Mouse (Mus musculus): ENCODE measurements at regions not wholly inside any gene's neighbourhood (a gene's known extent, or its start where the extent isn't known, plus 50 kb on each side); places are given as distances from the start of the nearest gene placed in this dataset.

DNA sequence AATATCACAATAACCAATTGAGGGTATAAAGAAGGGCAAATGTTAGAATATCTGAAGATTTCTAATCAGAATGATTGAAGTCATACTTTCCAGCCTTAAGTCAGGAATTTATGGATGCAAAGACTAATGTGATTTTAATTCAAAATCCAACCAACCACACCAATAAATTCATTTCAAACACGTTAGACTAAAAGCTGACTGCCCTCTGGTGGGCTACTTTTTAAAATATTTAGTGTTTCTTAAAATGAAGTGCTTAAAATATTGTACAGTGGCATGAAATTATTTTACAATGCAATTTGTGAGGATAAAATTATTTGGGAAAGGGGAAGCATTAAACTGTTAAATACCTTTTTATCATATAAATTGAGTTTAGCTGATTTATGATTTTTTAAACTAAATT, 154.4 kb upstream of the Sp4 start:
- no peak overlapping the region for H3K4me3 ChIP-seq
- H3K27me3 ChIP-seq = peaks cover 22% of the 10 kb centered on the region
- H3K9ac ChIP-seq = no peak overlapping the region
- H3K9me3 ChIP-seq = no peaks in the 10 kb centered on the region
- no peaks in the 10 kb centered on the region for H3K36me3 ChIP-seq
- ATAC-seq (ENCODE audit: borderline replicate concordance, extremely low read depth, low FRiP score, low TSS enrichment) = no peak
- 15% methylated on average over 1 of the region's 1 CpGs for WGBS
- H3K4me2 ChIP-seq = no peak overlapping the region
- peaks cover 3% of the 10 kb centered on the region; the same call in 1 of the 2 replicates for H3K4me1 ChIP-seq
- H3K27ac ChIP-seq = no peak overlapping the region

DNA sequence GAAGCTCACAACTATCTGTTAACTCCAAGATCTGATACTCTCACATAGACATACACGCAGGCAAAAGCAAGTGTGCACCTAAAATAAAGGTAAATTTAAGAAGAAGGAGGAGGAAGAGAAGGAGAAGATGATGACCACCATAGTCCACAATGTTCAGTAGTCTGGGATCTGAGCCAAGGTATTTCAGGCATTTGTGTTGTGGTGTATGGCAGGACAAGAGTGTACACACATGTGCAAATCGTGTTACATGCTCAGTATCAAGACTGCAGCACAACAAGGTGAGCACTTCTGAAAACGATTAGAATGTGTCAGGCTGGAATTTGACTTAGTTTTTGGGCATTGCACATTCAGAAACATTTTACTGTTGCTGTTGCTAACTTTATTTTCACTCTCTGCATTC, 138.4 kb upstream of the Sp4 start:
- WGBS = 49% methylated on average over 3 of the region's 3 CpGs
- no peaks in the 10 kb centered on the region for H3K27me3 ChIP-seq
- no peaks in the 10 kb centered on the region for H3K9me3 ChIP-seq
- no peak overlapping the region for H3K27ac ChIP-seq
- ATAC-seq (ENCODE audit: borderline replicate concordance, extremely low read depth, low FRiP score, low TSS enrichment) = no peak
- no peak overlapping the region for H3K9ac ChIP-seq
- no peaks in the 10 kb centered on the region for H3K4me1 ChIP-seq
- H3K36me3 ChIP-seq = no peaks in the 10 kb centered on the region
- H3K4me3 ChIP-seq = no peak overlapping the region
- no peak overlapping the region for H3K4me2 ChIP-seq

DNA sequence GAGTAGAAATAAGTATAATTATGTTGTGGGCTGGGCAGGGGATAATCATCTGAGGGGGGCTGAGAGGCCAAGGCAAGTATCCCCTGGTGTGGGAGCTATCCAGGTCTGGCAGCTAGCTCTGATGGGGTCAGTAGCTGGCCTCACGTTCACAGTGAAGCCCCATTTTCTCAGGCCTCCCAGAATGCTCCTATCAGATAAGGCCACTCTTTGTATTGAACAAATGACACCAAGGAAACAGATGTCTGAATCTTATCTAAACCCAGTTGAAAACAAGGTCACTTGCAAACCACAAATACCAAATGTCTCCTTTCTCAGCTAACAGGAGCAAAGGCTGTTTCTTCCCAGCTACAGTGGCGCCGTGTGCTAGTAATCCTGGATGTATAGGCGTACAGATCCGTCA, 137.6 kb upstream of the Sp4 start:
- no peaks in the 10 kb centered on the region for H3K9me3 ChIP-seq

DNA sequence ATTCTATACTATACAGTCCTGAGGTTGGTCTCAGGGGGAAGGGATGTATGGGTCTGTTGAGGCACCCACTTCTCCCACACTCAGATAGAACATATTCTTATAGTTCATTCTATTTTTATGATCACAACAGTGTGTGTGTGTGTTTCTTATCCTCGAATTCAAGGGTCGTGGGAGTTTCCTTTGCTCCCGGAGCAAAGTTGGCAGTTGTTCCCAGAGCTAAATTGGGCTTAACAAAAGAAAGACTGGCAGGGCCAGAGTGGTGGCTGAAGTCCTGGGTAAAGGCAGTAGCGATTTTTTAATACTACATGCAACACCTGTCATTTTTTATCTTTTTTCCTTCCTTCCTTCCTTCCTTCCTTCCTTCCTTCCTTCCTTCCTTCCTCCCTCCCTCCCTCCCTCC, 131.5 kb upstream of the Sp4 start:
- Histone ChIP-seq H3K36me3 (no peaks in the 10 kb centered on the region), H3K9me3 (no peaks in the 10 kb centered on the region), H3K27ac (no peak overlapping the region), H3K4me3 (no peak overlapping the region), H3K4me2 (no peak overlapping the region), H3K9ac (no peak overlapping the region), H3K4me1 (no peaks in the 10 kb centered on the region), H3K27me3 (no peaks in the 10 kb centered on the region)
- 60% methylated on average over 4 of the region's 4 CpGs for WGBS
- no peak for ATAC-seq (ENCODE audit: borderline replicate concordance, extremely low read depth, low FRiP score, low TSS enrichment)

More for the DNA sequence above, 137.6 kb upstream of the Sp4 start:
- Histone ChIP-seq H3K4me2 (no peak overlapping the region), H3K4me3 (no peak overlapping the region), H3K27ac (no peak overlapping the region), H3K27me3 (no peaks in the 10 kb centered on the region), H3K9ac (no peak overlapping the region), H3K36me3 (no peaks in the 10 kb centered on the region), H3K4me1 (no peaks in the 10 kb centered on the region)
- WGBS = 52% methylated on average over 5 of the region's 5 CpGs
- ATAC-seq (ENCODE audit: borderline replicate concordance, extremely low read depth, low FRiP score, low TSS enrichment) = no peak

DNA sequence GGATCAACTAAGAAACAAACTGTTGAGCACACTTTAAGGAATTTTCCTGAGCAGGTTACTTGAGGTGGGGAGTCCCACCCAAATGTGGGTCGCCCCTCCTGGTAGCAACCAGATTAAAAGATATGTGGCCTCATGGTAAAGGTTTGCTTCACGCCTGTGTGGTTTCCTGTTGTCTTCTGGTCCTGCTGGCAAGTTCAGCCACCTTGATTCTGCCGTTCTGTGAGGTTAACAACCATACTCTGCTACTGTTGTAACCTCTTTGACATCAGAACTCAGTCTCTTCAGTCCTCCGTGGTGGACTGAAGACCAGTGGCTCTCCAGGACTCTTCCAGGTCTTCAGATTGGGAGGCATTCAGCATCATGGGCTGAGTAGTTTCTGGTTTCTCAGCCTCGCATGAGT, 127.1 kb upstream of the Sp4 start:
- WGBS = 74% methylated on average over 5 of the region's 5 CpGs
- no peaks in the 10 kb centered on the region for H3K4me1 ChIP-seq
- H3K27me3 ChIP-seq = no peaks in the 10 kb centered on the region
- H3K36me3 ChIP-seq = no peaks in the 10 kb centered on the region
- no peak overlapping the region for H3K4me2 ChIP-seq
- H3K9me3 ChIP-seq = no peaks in the 10 kb centered on the region
- no peak overlapping the region for H3K9ac ChIP-seq
- ATAC-seq (ENCODE audit: borderline replicate concordance, extremely low read depth, low FRiP score, low TSS enrichment) = no peak
- H3K4me3 ChIP-seq = no peak overlapping the region
- no peak overlapping the region for H3K27ac ChIP-seq

DNA sequence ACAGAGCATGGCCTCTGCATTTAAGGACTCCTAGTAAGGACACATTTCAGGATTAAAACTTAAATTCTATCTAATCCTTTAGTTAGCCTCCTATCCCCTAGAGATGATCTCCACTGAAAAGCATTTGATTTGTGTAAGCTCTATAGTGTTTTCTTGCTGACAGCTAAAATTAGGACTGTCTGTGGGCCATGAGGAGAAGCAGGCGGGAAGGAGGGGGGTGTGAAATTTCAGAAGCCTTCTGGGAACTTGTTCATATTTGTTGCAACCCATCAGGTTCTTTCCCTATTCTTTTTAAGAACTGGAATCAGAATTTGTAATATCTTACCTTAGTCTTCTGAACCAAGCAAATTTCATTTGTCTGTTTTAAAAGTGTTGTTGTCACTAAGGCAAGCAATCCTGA, 114.7 kb upstream of the Sp4 start:
- Histone ChIP-seq H3K4me3 (no peak overlapping the region), H3K36me3 (no peaks in the 10 kb centered on the region), H3K27me3 (no peaks in the 10 kb centered on the region), H3K9me3 (no peaks in the 10 kb centered on the region), H3K4me1 (no peaks in the 10 kb centered on the region), H3K27ac (no peak overlapping the region), H3K4me2 (no peak overlapping the region), H3K9ac (no peak overlapping the region)
- ATAC-seq (ENCODE audit: borderline replicate concordance, extremely low read depth, low FRiP score, low TSS enrichment) = no peak
- WGBS = 75% methylated on average over 1 of the region's 1 CpGs

DNA sequence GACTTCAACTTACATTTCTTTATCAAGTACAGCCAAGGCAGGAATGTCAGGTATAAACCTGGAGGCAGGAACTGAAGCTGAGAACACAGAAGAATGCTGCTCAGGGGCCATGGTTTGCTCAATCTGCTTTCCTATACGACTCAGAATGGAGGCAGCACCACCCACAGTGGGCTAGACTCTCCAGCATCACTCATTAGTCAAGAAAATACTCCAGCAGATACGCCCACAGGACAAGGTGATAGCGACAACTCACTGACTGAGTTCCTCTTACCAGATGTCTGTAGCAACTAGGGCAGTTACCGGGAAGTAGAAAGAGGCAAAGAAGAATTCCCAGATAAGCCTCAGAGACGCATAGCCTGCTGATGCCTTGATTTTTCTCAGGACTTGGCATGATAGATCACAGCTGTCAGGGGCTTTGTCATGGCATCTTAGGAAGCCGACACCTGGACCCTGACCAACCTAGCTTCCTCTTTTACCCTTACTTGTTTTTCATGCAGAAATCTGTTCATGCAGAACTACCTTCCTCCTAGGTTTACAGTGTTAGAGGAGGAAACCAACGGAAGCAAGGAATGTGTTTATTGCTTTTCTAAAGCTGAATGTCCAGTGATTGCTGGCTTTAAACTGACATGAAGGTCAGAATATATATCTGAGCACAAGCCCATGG, 110.7 kb upstream of the Sp4 start:
- H3K4me2 ChIP-seq = no peak overlapping the region
- no peak for ATAC-seq (ENCODE audit: borderline replicate concordance, extremely low read depth, low FRiP score, low TSS enrichment)
- no peaks in the 10 kb centered on the region for H3K4me1 ChIP-seq
- H3K9me3 ChIP-seq = no peaks in the 10 kb centered on the region
- no peak overlapping the region for H3K4me3 ChIP-seq
- no peak overlapping the region for H3K27ac ChIP-seq
- no peak overlapping the region for H3K9ac ChIP-seq
- no peaks in the 10 kb centered on the region for H3K27me3 ChIP-seq
- no peaks in the 10 kb centered on the region for H3K36me3 ChIP-seq
- WGBS = 32% methylated on average over 7 of the region's 7 CpGs

DNA sequence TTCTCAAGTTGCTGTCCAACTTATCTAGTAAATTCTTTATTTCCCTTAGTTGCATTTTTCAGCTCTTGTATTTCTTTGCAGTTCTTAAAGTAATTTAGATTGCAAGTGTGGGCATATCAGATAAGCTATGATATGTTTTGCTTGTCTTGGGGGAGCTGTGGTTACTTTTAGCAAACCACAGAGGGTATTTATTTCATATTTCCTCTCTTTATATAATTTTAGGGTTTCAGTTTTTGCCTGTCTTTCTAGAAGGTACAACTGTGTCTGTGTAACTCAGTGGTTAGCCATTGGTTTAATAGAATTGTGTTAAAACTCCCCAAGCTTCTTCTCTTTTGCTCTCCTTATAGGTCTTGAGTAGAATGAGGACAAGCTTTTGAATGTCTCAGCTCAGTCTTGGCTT, 109.7 kb upstream of the Sp4 start:
- no peak for ATAC-seq (ENCODE audit: borderline replicate concordance, extremely low read depth, low FRiP score, low TSS enrichment)
- Histone ChIP-seq H3K27ac (no peak overlapping the region), H3K4me1 (no peaks in the 10 kb centered on the region), H3K9me3 (no peaks in the 10 kb centered on the region), H3K4me2 (no peak overlapping the region), H3K27me3 (no peaks in the 10 kb centered on the region), H3K9ac (no peak overlapping the region), H3K36me3 (no peaks in the 10 kb centered on the region), H3K4me3 (no peak overlapping the region)

DNA sequence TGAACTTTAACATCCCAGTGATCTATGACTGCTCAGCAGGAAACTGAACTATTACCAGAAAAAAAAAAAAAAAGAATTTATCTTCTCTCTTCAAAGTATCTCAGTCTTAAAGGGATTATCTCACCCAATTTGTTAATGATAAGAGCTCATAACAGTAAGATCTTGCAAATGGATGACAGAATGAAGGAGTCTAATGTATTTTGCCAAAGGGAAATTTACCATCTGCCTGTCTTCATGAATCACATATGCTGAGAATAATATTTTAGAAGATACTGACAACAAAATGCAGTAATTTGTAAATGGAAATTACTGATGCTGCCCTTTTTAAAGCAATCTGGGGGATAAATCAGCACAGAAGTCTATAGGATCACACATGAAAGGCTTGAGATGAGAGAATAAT, 103.9 kb upstream of the Sp4 start:
- H3K9ac ChIP-seq = no peak overlapping the region
- no peaks in the 10 kb centered on the region for H3K4me1 ChIP-seq
- ATAC-seq (ENCODE audit: borderline replicate concordance, extremely low read depth, low FRiP score, low TSS enrichment) = no peak
- no peaks in the 10 kb centered on the region for H3K36me3 ChIP-seq
- H3K4me3 ChIP-seq = no peak overlapping the region
- no peaks in the 10 kb centered on the region for H3K27me3 ChIP-seq
- H3K27ac ChIP-seq = no peak overlapping the region
- no peak overlapping the region for H3K4me2 ChIP-seq
- no peaks in the 10 kb centered on the region for H3K9me3 ChIP-seq

DNA sequence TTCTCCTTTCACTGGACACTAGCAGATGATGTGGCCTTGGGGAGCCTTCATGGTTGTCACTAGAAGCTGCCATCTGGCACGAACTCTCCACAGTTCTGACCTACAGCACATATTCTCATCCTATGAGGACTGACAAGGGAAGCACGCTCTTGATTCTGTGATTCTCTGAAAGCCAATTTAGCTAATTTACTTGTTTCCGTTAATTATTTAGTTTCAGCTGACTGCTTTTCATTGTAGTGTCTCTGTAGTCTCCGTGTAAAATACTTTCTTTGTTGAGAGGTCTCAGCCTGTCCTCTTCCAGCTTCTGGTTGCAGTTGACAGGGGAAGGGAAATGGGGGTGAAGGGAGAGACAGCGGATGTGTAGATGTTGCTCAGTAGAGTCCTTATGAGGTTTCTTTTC, 102.9 kb upstream of the Sp4 start:
- Histone ChIP-seq H3K27ac (no peak overlapping the region), H3K4me1 (no peaks in the 10 kb centered on the region), H3K36me3 (no peaks in the 10 kb centered on the region), H3K9me3 (no peaks in the 10 kb centered on the region), H3K27me3 (no peaks in the 10 kb centered on the region), H3K4me2 (no peak overlapping the region), H3K9ac (no peak overlapping the region), H3K4me3 (no peak overlapping the region)
- WGBS = 74% methylated on average over 5 of the region's 5 CpGs
- ATAC-seq (ENCODE audit: borderline replicate concordance, extremely low read depth, low FRiP score, low TSS enrichment) = no peak

DNA sequence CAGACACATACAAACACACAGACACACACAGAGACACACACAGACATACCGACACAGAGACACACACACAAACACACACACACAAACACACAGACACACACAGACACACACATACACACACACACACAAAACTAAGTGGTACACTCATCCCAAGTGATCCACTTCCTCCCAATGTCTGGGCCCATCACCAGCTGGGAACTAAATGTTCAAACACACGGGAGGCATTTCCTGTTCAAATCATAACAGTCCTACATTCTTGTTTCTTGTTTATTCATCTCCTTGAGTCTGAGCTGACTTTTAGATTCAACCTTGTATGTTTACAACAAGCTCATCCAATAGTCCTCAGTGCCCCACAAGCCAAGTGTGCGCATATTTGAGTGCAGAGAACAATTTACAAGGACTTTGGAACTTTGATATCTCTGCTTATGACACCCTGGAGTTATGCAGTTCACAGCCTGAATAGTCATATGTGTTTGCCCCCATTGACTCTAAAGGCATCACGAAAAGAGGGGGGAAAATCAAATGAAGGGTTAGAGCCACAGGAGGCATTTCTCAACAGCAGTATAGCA, 102.4 kb upstream of the Sp4 start:
- H3K4me1 ChIP-seq = no peaks in the 10 kb centered on the region
- H3K4me2 ChIP-seq = no peak overlapping the region
- no peaks in the 10 kb centered on the region for H3K9me3 ChIP-seq
- H3K27ac ChIP-seq = no peak overlapping the region
- H3K36me3 ChIP-seq = no peaks in the 10 kb centered on the region
- ATAC-seq (ENCODE audit: borderline replicate concordance, extremely low read depth, low FRiP score, low TSS enrichment) = peak; percentile 35; the same call in 1 of the 2 replicates
- no peak overlapping the region for H3K9ac ChIP-seq
- 36% methylated on average over 4 of the region's 4 CpGs for WGBS
- no peaks in the 10 kb centered on the region for H3K27me3 ChIP-seq
- H3K4me3 ChIP-seq = no peak overlapping the region

DNA sequence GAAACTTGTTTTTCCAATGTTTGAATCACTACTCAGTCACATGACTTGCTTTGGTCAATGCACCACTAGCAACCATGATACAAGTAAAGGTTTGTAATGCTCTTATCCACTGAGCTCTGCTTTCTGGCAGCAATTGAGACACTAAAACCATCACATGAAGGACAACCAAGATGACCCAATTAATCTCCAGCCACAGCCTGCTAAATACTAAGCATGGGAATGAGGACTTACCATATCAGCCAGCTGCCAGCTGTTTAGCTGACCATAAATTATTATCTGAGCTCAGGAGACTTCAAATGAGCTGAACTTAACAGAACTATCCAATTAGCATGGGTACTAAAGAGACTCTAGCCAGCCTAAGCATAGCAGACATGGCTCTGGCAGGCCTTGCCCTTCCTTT, 100.1 kb upstream of the Sp4 start:
- Histone ChIP-seq H3K27ac (no peak overlapping the region), H3K4me3 (no peak overlapping the region), H3K4me1 (no peaks in the 10 kb centered on the region), H3K9ac (no peak overlapping the region), H3K9me3 (no peaks in the 10 kb centered on the region), H3K36me3 (no peaks in the 10 kb centered on the region), H3K4me2 (no peak overlapping the region), H3K27me3 (no peaks in the 10 kb centered on the region)
- no peak for ATAC-seq (ENCODE audit: borderline replicate concordance, extremely low read depth, low FRiP score, low TSS enrichment)

DNA sequence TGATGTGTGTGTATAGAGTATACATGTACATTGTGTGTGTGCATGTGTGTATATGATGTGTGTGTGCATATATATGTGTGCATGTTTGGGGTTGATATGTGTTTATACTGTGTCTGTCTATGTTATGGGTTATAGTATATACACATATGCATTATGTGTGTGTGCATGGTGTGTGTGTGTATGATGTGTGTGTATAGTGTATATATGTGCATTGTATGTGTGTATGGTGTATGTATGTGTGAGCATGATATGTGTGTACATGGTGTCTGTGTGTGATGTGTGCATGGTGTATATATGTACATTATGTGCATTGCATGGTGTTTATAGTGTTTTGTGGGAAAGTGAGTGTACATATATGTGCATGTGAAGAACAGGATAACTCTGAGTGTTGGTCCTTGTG, 90.4 kb upstream of the Sp4 start:
- H3K36me3 ChIP-seq = no peaks in the 10 kb centered on the region
- H3K4me3 ChIP-seq = no peak overlapping the region
- H3K9me3 ChIP-seq = no peaks in the 10 kb centered on the region
- H3K27me3 ChIP-seq = no peaks in the 10 kb centered on the region
- ATAC-seq (ENCODE audit: borderline replicate concordance, extremely low read depth, low FRiP score, low TSS enrichment) = no peak
- H3K4me2 ChIP-seq = no peak overlapping the region
- H3K4me1 ChIP-seq = no peaks in the 10 kb centered on the region
- H3K9ac ChIP-seq = no peak overlapping the region
- no peak overlapping the region for H3K27ac ChIP-seq

Measured in lung, embryonic 15.5 days (tissue).